8 mouse cellular contexts compared by ENCODE assay signal in genomic region chr5:114638769-114639644, GRCm38 (mm10). TPM values are rescaled to one million over a fixed set of nuclear protein-coding genes. Genes with fewer than 3 reads are reported as not detected.
DNase-seq lines count a peak whose midpoint lies in the region; ATAC-seq and TF ChIP-seq lines count a peak whose summit lies in the region.

No protein-coding gene starts in this region.

- no peak overlapping the region for H3K27ac ChIP-seq in hindbrain, embryonic 12.5 days
- no peak overlapping the region for H3K27ac ChIP-seq in lung, postnatal 0 days (ENCODE audit: low read length)

- H3K4me2 ChIP-seq in hindbrain, embryonic 12.5 days (replicated peaks), result peak overlapping the region; percentile 46
- peak overlapping the region; percentile 30 for H3K4me2 ChIP-seq in lung, postnatal 0 days (replicated peaks; ENCODE audit: low read depth, low read length)

- TF ChIP-seq CTCF in lung, postnatal 0 days (IDR thresholded peaks at IDR 0.05), result peak; percentile 99

- ATAC-seq in hindbrain, embryonic 12.5 days (ENCODE audit: low FRiP score), result peak; percentile 82
- peak; percentile 91 for ATAC-seq in lung, postnatal 0 days

- peaks cover 5% of the 10 kb centered on the region; the same call in 1 of the 2 replicates for H3K4me1 ChIP-seq in hindbrain, embryonic 12.5 days
- 0 out of 2 replicates have a peak, but pooled peaks cover 3% of the 10 kb centered on the region for H3K4me1 ChIP-seq in lung, postnatal 0 days (ENCODE audit: insufficient read depth, low read depth, low read length)

- 0 out of 2 replicates have a peak, but pooled peaks have one; percentile 54 for TF ChIP-seq EP300 in lung, postnatal 0 days (IDR thresholded peaks at IDR 0.05)

- H3K9ac ChIP-seq in hindbrain, embryonic 12.5 days, result no peak overlapping the region
- H3K9ac ChIP-seq in lung, postnatal 0 days (replicated peaks; ENCODE audit: low read depth), result no peak overlapping the region

- H3K36me3 ChIP-seq in hindbrain, embryonic 12.5 days, result no peaks in the 10 kb centered on the region
- no peaks in the 10 kb centered on the region for H3K36me3 ChIP-seq in lung, postnatal 0 days (ENCODE audit: insufficient read depth, low read length)

- H3K27me3 ChIP-seq in hindbrain, embryonic 12.5 days, result peaks cover 16% of the 10 kb centered on the region
- H3K27me3 ChIP-seq in lung, postnatal 0 days (replicated peaks; ENCODE audit: insufficient read depth, low read length), result 0 out of 2 replicates have a peak, but pooled peaks cover 8% of the 10 kb centered on the region

- H3K4me3 ChIP-seq in hindbrain, embryonic 12.5 days, result no peak overlapping the region
- H3K4me3 ChIP-seq in lung, postnatal 0 days (ENCODE audit: low read depth, low read length), result no peak overlapping the region

- WGBS in hindbrain, embryonic 12.5 days, result 19% methylated on average over 22 of the region's 22 CpGs
- 14% methylated on average over 22 of the region's 22 CpGs for WGBS in lung, postnatal 0 days

- H3K9me3 ChIP-seq in hindbrain, embryonic 12.5 days (replicated peaks), result no peaks in the 10 kb centered on the region
- H3K9me3 ChIP-seq in lung, postnatal 0 days (ENCODE audit: low read length), result no peaks in the 10 kb centered on the region

- peak; percentile 72 for DNase-seq in MN1 (ENCODE audit: low spot score)
- DNase-seq in cerebellum, adult 9-11 months, result peak; percentile 75
- DNase-seq in frontal cortex, postnatal 10 days (ENCODE audit: low spot score in 2 of 2), result peak; percentile 57 to 82
- DNase-seq in layer of hippocampus, postnatal 10 days (ENCODE audit: low spot score in 2 of 2), result peak; percentile 92
- peak; percentile 90 for DNase-seq in lung, postnatal 0 days (ENCODE audit: low spot score)
- peak; percentile 88 for DNase-seq in ovary, postnatal 14 days (ENCODE audit: low spot score)
- peak; percentile 62 to 86 for DNase-seq in thymus, postnatal 10 days (ENCODE audit: low spot score in 2 of 2)

RNA-seq across cellular contexts. Expression of gene Trpv4, which starts 19.2 kb away (rescaled TPM):
- polyA plus RNA-seq in hindbrain, embryonic 12.5 days (2016; fragmentation: Nextera tagmentation; extraction: Ambion mirVana), result 1.3 and 1.5 TPM in 2 replicates
- 1 to 10 TPM; 1.0 to 2.4 TPM for total RNA-seq in layer of hippocampus, postnatal 10 days (2021)
- 2.2 and 3.4 TPM in 2 replicates for polyA plus RNA-seq in lung, postnatal 0 days (2015; fragmentation: Nextera tagmentation; extraction: Ambion mirVana)

RNA-seq across cellular contexts. Expression of gene Gltp, which starts 51.8 kb away (rescaled TPM):
- 60.5 and 63.3 TPM in 2 replicates for polyA plus RNA-seq in hindbrain, embryonic 12.5 days (2016; fragmentation: Nextera tagmentation; extraction: Ambion mirVana)
- 10 to 100 TPM; 25.4 to 26.7 TPM for total RNA-seq in layer of hippocampus, postnatal 10 days (2021)
- 88.2 and 89.4 TPM in 2 replicates for polyA plus RNA-seq in lung, postnatal 0 days (2015; fragmentation: Nextera tagmentation; extraction: Ambion mirVana)
